Mouse (Mus musculus): ENCODE results near the gene Kif17.
"Not testable (repeated sequence)": the region's sequence is repeated elsewhere in the genome, so short reads cannot be mapped to it uniquely, and the experiment has no call there.

Gene Kif17

GRCm38 (mm10) chr4:138312105-138312504, 61.9 kb downstream of the Kif17 start:
- DNase-seq (ENCODE audit: extremely low spot score, low read depth, low spot score), result no peak

GRCm38 (mm10) chr4:138313021-138313420, 62.8 kb downstream of the Kif17 start:
- DNase-seq (ENCODE audit: extremely low spot score, low read depth, low spot score), result no peak

- DNase-seq (ENCODE audit: extremely low spot score, low read depth, low spot score), result no peak
These were observed 63.6 kb downstream of the Kif17 start for GRCm38 (mm10) chr4:138313795-138314194.

GRCm38 (mm10) chr4:138315781-138316180, 65.5 kb downstream of the Kif17 start:
- DNase-seq (ENCODE audit: extremely low spot score, low read depth, low spot score), result no peak

GRCm38 (mm10) chr4:138316369-138316768, 66.1 kb downstream of the Kif17 start:
- DNase-seq (ENCODE audit: extremely low spot score, low read depth, low spot score), result no peak

- DNase-seq (ENCODE audit: extremely low spot score, low read depth, low spot score), result no peak
These were observed 68.5 kb downstream of the Kif17 start for GRCm38 (mm10) chr4:138318509-138319266.

GRCm38 (mm10) chr4:138319508-138319907, 69.3 kb downstream of the Kif17 start:
- DNase-seq (ENCODE audit: extremely low spot score, low read depth, low spot score), result no peak

GRCm38 (mm10) chr4:138320711-138321110, 70.5 kb downstream of the Kif17 start:
- no peak for DNase-seq (ENCODE audit: extremely low spot score, low read depth, low spot score)

- no peak for DNase-seq (ENCODE audit: extremely low spot score, low read depth, low spot score)
These were observed 71.3 kb downstream of the Kif17 start for GRCm38 (mm10) chr4:138321488-138321887.

- DNase-seq (ENCODE audit: extremely low spot score, low read depth, low spot score), result no peak
These were observed 72.5 kb downstream of the Kif17 start for GRCm38 (mm10) chr4:138322692-138323091.

- no peak for DNase-seq (ENCODE audit: extremely low spot score, low read depth, low spot score)
These were observed 73.5 kb downstream of the Kif17 start for GRCm38 (mm10) chr4:138323753-138324152.

- no peak for DNase-seq (ENCODE audit: extremely low spot score, low read depth, low spot score)
These were observed 74.2 kb downstream of the Kif17 start for GRCm38 (mm10) chr4:138324451-138324850.

GRCm38 (mm10) chr4:138325466-138326076, 75.3 kb downstream of the Kif17 start:
- DNase-seq (ENCODE audit: extremely low spot score, low read depth, low spot score), result no peak

GRCm38 (mm10) chr4:138326077-138326695, 76.0 kb downstream of the Kif17 start, which contains the start of gene Pink1:
Pink1 (minus strand) TSS chr4:138326307.
- DNase-seq (ENCODE audit: extremely low spot score, low read depth, low spot score), result no peak

GRCm38 (mm10) chr4:138327155-138327554, 76.9 kb downstream of the Kif17 start:
- DNase-seq (ENCODE audit: extremely low spot score, low read depth, low spot score), result not testable (repeated sequence)

GRCm38 (mm10) chr4:138327891-138328470, 77.7 kb downstream of the Kif17 start:
- DNase-seq (ENCODE audit: extremely low spot score, low read depth, low spot score), result no peak

GRCm38 (mm10) chr4:138330264-138330671, 80.0 kb downstream of the Kif17 start:
- DNase-seq (ENCODE audit: extremely low spot score, low read depth, low spot score), result no peak

GRCm38 (mm10) chr4:138331647-138332046, 81.4 kb downstream of the Kif17 start:
- DNase-seq (ENCODE audit: extremely low spot score, low read depth, low spot score), result no peak

- DNase-seq (ENCODE audit: extremely low spot score, low read depth, low spot score), result no peak
These were observed 82.9 kb downstream of the Kif17 start for GRCm38 (mm10) chr4:138333135-138333534.

GRCm38 (mm10) chr4:138335036-138335435, 84.8 kb downstream of the Kif17 start:
- DNase-seq (ENCODE audit: extremely low spot score, low read depth, low spot score), result no peak

- no peak for DNase-seq (ENCODE audit: extremely low spot score, low read depth, low spot score)
These were observed 85.4 kb downstream of the Kif17 start for GRCm38 (mm10) chr4:138335648-138336047.

GRCm38 (mm10) chr4:138336876-138337275, 86.6 kb downstream of the Kif17 start:
- no peak for DNase-seq (ENCODE audit: extremely low spot score, low read depth, low spot score)
